Mouse (Mus musculus) cerebellum, adult 9-10 months (tissue): ENCODE results near the gene Kazn.
A peak's percentile ranks its signal among the peaks of the same experiment; 100 is the strongest.

Experiments
- DNase-seq: peaks from one replicate; pipeline ENCODE4 v3.0.0; 2022

Kazn gene

GRCm38 (mm10) chr4:142160041-142160440 is 79.2 kb downstream of the Kazn start:
- no peak for DNase-seq

- DNase-seq, result peak; percentile 79
These were observed 82.7 kb downstream of the Kazn start for GRCm38 (mm10) chr4:142156506-142156905.

DNA sequence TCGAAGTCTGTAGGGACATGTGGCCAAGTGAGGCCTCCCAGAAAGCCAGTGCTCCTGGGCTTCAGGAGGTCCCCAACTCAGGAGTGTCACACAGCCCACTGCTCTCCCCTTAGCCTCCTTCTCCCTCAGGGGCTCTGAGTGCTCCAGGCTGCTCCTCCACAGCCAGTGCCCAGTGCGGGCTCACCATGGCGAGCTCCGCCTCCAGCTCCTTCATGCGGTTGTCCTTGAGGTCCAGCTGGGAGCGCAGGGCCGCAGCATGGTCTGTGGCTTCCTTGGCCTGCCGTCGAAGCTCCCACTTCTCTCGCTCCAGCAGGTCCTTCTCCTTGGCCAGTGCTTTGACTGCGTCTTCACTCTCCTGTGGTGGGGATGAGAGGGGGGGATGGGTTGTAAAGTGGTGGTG is 85.0 kb downstream of the Kazn start:
- DNase-seq, result no peak

DNA sequence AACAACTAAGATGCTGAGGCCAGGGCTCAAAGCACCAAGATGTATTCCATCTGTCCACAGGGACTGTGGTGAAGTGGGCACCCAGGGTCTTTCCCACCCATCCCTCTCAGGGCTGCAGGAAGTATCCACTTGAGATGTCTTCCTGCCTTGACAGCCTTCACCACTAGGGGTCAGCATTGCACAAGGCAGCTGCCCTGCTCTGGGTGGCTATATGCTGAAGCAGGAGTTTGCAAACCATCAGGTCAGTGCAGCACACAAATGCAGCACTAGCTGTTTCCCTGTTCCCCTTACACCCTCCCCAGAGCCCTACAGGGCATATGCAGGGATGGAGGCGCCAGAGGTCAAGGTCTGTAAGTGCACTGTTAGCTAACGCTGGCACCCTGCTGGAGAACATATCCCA is 85.7 kb downstream of the Kazn start:
- DNase-seq, result peak; percentile 90

- no peak for DNase-seq
These were observed 86.3 kb downstream of the Kazn start for GRCm38 (mm10) chr4:142152733-142153422.

DNA sequence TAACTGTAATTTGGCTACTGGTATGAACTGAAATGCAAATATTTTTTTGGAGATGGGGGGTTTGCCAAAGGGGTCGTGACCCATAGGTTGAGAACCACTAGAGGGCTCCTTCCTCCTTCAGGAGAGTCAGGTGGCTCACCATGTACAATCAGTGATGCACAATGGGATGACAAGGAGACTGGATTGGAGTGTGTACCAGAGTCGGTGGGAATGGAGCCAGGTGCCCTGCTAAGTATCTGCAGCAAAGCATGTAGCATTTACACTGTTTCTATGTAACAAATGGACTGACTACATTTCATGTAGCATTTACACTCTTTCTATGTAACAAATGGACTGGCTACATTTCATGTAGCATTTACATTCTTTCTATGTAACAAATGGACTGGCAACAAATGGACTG is 89.1 kb downstream of the Kazn start:
- DNase-seq, result no peak

GRCm38 (mm10) chr4:142149202-142149601 is 90.0 kb downstream of the Kazn start:
- no peak for DNase-seq

DNA sequence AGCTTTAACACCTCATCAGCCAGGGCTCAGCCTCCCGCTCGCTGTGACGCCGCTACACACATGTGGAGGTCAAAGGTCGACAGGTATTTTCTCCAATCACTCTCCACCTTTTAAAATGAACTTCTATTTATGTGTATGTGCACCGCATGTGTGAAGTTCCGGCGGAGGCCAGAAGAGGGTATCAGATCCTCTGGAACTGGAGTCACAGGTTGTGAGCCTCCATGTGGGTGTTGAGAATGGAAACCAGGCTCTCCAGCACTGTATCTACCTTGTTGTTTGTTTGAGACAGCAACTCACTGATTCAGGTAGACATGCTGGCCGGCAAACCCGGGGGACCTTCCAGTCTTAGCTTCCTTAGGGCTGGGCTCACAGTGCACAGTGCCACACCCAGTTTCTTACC is 91.5 kb downstream of the Kazn start:
- no peak for DNase-seq

DNA sequence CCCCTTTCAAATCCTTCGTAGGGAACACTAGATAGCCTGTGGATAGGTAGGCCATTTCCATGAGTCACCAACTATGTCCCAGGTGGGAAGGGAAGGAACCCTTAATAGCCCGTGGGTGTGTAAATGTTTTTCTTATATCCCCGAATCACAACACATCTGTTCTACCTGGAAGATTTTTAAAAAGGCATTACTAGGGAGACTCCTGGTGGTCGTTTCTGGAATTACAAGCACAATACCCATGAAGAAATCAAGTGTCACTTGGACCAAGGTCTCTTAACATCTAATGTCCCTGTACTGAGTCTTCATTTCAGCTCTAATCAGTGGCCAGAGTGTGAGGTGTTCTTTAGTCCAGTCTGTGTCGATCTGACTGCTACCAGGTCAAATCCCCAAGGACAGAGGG is 95.1 kb downstream of the Kazn start:
- DNase-seq, result peak; percentile 65

DNA sequence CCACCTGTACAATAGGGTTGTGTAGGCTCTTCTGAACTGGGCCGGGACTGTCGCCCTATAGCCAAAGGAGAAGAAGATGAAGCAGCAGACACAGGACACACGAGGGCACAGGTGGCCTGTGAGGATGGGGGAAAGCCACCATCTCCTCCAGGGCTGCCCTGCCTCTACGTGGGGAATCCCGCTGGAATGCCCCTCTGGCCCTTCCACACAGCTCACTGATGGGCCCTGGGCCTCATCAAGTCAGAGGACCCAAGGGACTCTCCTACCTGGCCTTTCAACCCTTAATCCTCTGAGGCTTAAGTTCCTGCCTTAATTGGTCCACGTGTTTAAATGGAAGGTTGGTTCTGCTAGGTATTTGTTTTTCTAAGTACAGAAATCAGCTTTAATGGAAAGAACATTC is 95.9 kb downstream of the Kazn start:
- DNase-seq, result no peak

- DNase-seq, result no peak
These were observed 99.5 kb downstream of the Kazn start for GRCm38 (mm10) chr4:142139729-142140128.

DNA sequence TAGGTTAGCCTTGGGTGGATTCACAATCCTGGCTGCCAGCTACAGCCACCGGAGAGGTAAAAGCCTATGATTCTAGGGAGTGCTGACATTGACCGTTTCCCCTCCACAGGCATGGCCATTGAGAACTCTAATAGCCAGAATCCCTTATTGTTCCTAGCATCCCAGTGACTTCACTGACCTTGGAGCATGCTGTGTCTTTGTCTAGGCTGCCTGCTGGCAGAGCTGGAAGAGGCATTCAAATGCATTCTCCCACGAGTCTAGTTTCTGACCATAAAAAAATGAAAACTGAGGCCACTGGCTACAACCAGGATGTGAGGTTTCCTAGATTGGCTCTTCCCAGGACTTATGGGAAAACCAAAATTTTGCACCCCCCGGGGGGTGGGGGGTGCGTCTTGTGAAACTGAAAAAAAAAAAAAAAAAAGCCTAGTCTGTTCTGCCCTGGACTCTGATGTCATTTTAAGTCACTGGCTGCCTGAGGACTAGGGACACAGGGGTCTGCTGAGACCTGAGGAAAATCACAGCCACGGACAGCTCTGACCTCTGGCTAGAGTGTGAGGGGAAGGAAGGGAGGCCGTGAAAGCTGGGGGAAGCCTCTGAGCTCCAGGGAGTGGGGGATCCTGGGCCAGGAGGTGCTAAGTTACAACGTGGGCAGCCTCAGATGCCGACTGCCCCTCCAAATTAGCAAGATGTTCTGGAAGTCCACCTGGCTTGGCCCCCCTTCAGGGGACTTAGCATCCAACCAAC is 100.7 kb downstream of the Kazn start:
- no peak for DNase-seq

DNA sequence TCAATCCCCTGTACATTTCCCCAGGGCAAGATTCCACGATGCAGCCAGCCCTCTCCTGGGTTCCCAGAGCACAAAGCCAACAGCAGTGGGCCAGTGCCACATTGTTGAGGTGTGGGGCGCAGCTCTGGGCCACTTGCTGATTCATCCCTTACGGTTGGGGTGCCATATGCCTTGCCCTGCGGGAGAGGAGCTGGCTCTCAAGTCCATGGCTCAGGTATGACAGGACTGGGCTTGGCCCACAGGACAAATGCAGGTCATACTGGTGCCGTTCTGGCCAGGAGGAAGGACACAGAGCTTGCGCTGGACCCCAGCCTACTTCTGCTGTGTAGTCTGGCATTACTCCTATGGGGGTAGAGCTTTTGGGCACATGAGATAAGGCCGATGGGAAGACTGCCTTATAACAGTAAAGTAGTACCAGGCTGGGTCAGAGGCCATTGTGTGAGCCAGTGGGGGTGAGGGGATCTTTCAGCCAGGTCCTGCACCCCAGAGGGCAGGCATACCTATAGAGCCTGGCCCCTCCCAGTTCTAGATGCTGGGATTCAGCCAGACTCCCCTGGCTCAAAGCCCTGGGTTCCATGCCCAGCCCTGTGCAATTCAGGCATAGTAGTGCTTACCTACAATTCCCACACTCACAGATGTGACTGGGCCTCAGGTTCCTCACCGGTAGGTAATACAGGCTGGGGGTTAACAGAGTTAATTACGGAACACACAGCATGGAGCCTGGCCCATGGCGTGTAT is 102.3 kb downstream of the Kazn start:
- DNase-seq, result peak; percentile 98

GRCm38 (mm10) chr4:142135515-142135914 is 103.7 kb downstream of the Kazn start:
- DNase-seq, result peak; percentile 41

- no peak for DNase-seq
These were observed 109.0 kb downstream of the Kazn start for GRCm38 (mm10) chr4:142130162-142130561.

- DNase-seq, result no peak
These were observed 111.9 kb downstream of the Kazn start for GRCm38 (mm10) chr4:142127275-142127788.

DNA sequence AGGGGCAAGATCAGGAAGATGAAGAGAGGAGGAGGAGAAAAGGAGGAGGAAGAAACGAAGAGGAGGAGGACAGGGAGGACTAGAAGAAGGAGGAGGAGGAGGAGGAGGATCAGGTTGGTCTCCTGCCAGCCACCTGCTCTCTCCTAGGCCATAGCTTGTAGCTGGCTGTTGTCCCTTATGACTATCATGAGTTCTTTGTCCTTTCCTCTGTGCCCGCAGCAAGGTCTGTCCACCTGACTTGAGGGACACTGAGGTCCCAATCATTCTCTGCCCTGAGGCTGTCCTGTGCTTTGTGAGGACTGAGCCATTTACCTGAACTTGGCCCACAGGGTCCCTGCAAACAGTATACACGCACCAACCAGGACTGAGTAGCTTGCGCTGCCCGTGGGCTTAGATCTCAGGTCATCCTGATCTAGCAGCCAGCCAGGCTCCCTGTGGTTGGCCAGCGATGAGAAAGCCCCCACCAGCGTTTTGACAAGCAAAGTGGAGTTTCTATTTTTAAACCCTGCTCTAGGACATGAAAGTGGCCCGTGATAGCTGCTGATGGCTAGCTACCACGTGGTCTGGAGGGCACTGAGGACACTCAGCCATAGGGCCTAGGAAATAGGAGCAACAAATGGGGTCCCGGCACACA is 112.4 kb downstream of the Kazn start:
- DNase-seq, result no peak

GRCm38 (mm10) chr4:142121164-142121563 is 118.0 kb downstream of the Kazn start:
- DNase-seq, result no peak

DNA sequence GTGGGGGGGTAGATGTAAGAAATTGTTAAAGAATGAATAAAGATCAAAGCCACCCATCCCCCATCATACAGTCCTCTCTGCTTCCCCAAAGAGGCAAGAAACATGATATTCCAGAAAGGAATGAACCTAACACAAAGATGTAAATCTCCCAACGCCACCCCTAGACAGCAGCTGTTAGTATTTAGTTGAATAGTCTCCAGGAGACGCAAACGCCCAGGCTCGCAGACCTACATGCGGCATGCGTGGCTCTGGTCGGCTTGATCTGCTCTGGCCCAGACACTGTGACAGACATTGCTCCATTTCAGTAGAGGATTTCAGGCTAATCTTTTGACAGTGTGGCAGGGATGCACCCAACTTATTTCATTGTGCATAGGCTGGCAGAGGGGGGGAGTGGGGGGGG is 120.7 kb downstream of the Kazn start:
- DNase-seq, result no peak

DNA sequence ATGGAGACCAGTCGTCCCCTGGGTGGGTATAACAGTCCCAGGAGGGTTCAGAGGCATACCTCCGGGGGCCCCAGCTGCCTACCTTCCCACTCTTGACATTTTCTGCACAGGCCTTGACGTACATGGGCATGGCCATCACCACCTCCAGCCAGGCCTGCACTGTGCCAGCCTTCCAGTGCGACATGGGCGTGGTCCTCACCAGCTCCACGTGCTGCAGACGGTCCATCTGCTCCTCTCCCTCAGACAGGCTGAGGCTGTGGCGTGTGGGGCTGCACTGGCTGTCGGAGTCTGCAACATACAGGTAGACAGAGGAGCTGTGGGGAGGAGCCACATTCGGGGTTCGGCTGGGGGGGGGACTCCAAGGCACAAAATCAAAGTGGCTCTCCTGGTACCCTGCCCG is 121.2 kb downstream of the Kazn start:
- DNase-seq, result no peak

GRCm38 (mm10) chr4:142113306-142113705 is 125.9 kb downstream of the Kazn start:
- peak; percentile 83 for DNase-seq

DNA sequence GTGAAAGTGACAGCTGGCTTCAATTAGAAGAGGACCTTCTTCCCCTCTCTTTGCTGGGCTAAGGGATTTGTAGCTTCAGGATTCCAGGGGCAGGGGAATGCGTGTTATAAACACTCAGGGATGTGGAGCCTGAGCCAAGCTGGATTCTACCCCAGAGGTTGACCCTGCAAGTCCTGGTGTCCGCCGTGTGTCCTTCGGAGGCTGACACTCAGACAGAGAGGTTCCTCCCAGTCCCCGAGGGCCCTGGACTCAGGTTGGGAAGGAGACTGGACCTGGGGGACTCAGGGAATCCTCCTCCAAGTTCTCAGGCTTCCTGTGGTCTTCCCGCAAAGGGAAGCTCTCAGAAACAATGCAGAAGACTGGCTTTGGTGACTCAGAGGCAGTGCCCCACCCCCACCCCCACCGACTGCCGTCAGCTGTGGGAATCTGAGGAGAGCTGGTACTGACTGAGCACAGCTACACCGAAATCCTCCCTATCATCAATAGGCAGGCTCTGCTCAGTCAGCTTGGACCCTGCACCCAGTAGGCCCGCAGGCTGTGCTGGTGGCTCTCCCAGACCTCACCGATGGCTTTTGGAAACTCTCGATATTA is 136.0 kb downstream of the Kazn start:
- no peak for DNase-seq

DNA sequence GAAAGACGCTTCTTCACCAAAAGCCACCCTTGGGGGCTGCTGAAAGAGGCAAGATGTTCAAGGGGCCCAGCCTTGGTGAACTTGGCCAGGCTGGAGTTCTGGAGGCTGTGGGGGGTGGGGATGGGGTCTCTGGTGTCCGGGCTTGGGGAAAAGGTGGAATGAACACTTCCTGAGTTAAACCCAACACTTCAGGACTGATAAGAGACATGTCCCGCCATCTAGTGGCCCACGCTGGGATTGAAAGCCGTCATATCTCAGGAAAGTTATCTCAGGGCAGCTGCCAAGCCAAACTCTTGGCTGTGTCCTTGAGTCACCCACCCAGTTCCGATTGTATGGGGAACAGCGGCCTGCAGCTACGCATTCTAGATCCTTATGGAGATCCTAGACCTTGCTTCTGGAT is 140.9 kb downstream of the Kazn start:
- DNase-seq, result peak; percentile 91
